Mouse (Mus musculus) lung, embryonic 15.5 days (tissue): ENCODE data around the gene Gfpt2. TPM values are rescaled to one million over a fixed set of nuclear protein-coding genes. Genes with fewer than 3 reads are reported as not detected.
"Not testable (repeated sequence)": the region's sequence is repeated elsewhere in the genome, so short reads cannot be mapped to it uniquely, and the experiment has no call there.

Source experiments
- ATAC-seq: fragments of 200-750 bp; cut with Nextera tagmentation; 2 replicates; pipeline ENCODE4 v1.8.0; 2017; ENCODE audit warnings: moderate number of reproducible peaks, borderline replicate concordance; ENCODE audit not compliant: low FRiP score, low TSS enrichment; ENCODE audit errors: extremely low read depth
- H3K27ac ChIP-seq: fragments of 300-500 bp; sonication (generic); 2 replicates; pipeline ENCODE4 v1.5.1; 2015; ENCODE audit warnings: moderate library complexity, mild to moderate bottlenecking, inconsistent platforms
- H3K27me3 ChIP-seq: fragments of 300-500 bp; sonication (generic); 2 replicates; pipeline ENCODE4 v1.6.1; 2015; ENCODE audit warnings: inconsistent platforms
- H3K36me3 ChIP-seq: fragments of 300-500 bp; sonication (generic); 2 replicates; pipeline ENCODE4 v1.6.1; 2015; ENCODE audit warnings: inconsistent platforms
- H3K4me1 ChIP-seq: fragments of 300-500 bp; sonication (generic); 2 replicates; pipeline ENCODE4 v1.6.1; 2015; ENCODE audit warnings: inconsistent platforms
- H3K4me2 ChIP-seq: fragments of 300-500 bp; sonication (generic); 2 replicates; pipeline ENCODE4 v1.6.1; 2015; ENCODE audit warnings: inconsistent platforms, mild to moderate bottlenecking, moderate library complexity
- H3K4me3 ChIP-seq: fragments of 300-500 bp; sonication (generic); 2 replicates; pipeline ENCODE4 v1.5.1; 2015; ENCODE audit warnings: mild to moderate bottlenecking, inconsistent platforms
- H3K9ac ChIP-seq: fragments of 300-500 bp; sonication (generic); 2 replicates; pipeline ENCODE4 v1.6.1; 2015; ENCODE audit warnings: inconsistent platforms
- H3K9me3 ChIP-seq: fragments of 300-500 bp; sonication (generic); 2 replicates; pipeline ENCODE4 v1.6.1; 2016; ENCODE audit warnings: inconsistent platforms
- WGBS: fragments of 180-500 bp; shearing (Covaris S2); methylation state at CpG from one replicate; pipeline ENCODE4 v1.1.7; 2015; 5-methylcytosine and 5-hydroxymethylcytosine counted together
- polyA plus RNA-seq: library from polyadenylated mRNA; unstranded; fragments of >200 nt; fragmentation: Nextera tagmentation; extraction: Ambion mirVana; gene quantifications from 2 replicates; pipeline ENCODE4 v1.2.1, GENCODE M21; 2015

Gfpt2 gene
- polyA plus RNA-seq, 1 experiment from 2014 or later, result 10.6 TPM

- Histone ChIP-seq H3K9ac (no peak overlapping the region), H3K4me2 (no peak overlapping the region), H3K4me1 (peaks cover 16% of the 10 kb centered on the region), H3K27me3 (no peaks in the 10 kb centered on the region), H3K27ac (no peak overlapping the region), H3K9me3 (no peaks in the 10 kb centered on the region), H3K4me3 (no peak overlapping the region), H3K36me3 (no peaks in the 10 kb centered on the region)
- no peak for ATAC-seq
- 82% methylated on average over 2 of the region's 2 CpGs for WGBS
These were observed 27.9 kb upstream of the Gfpt2 start for GRCm38 (mm10) chr11:49766137-49766411.

- H3K9me3 ChIP-seq, H3K27ac ChIP-seq, H3K4me3 ChIP-seq, H3K9ac ChIP-seq, H3K36me3 ChIP-seq, H3K27me3 ChIP-seq, ATAC-seq, H3K4me2 ChIP-seq: not testable (repeated sequence)
- H3K4me1 ChIP-seq, result peaks cover 16% of the 10 kb centered on the region
- WGBS, result 96% methylated on average over 4 of the region's 6 CpGs
These were observed 26.5 kb upstream of the Gfpt2 start for GRCm38 (mm10) chr11:49767497-49767896.

GRCm38 (mm10) chr11:49768781-49769180 is 25.2 kb upstream of the Gfpt2 start:
- no peaks in the 10 kb centered on the region for H3K9me3 ChIP-seq
- no peaks in the 10 kb centered on the region for H3K36me3 ChIP-seq
- H3K4me3 ChIP-seq, result no peak overlapping the region
- H3K9ac ChIP-seq, result no peak overlapping the region
- no peak for ATAC-seq
- no peaks in the 10 kb centered on the region for H3K27me3 ChIP-seq
- H3K4me2 ChIP-seq, result no peak overlapping the region
- WGBS, result 82% methylated on average over 5 of the region's 5 CpGs
- H3K27ac ChIP-seq, result no peak overlapping the region
- peaks cover 13% of the 10 kb centered on the region for H3K4me1 ChIP-seq

- Histone ChIP-seq H3K4me3 (no peak overlapping the region), H3K36me3 (no peaks in the 10 kb centered on the region), H3K27me3 (no peaks in the 10 kb centered on the region), H3K4me1 (no peaks in the 10 kb centered on the region), H3K27ac (no peak overlapping the region), H3K9me3 (no peaks in the 10 kb centered on the region), H3K4me2 (no peak overlapping the region), H3K9ac (no peak overlapping the region)
- ATAC-seq, result no peak
- 62% methylated on average over 9 of the region's 9 CpGs for WGBS
These were observed 23.1 kb upstream of the Gfpt2 start for GRCm38 (mm10) chr11:49770676-49771550.

- H3K9me3 ChIP-seq, result no peaks in the 10 kb centered on the region
- H3K9ac ChIP-seq, result no peak overlapping the region
- H3K27ac ChIP-seq, result no peak overlapping the region
- H3K4me1 ChIP-seq, result no peaks in the 10 kb centered on the region
- WGBS, result 48% methylated on average over 5 of the region's 5 CpGs
- H3K36me3 ChIP-seq, result no peaks in the 10 kb centered on the region
- H3K4me3 ChIP-seq, result no peak overlapping the region
- ATAC-seq, result no peak
- H3K4me2 ChIP-seq, result no peak overlapping the region
- H3K27me3 ChIP-seq, result no peaks in the 10 kb centered on the region
These were observed 21.7 kb upstream of the Gfpt2 start for GRCm38 (mm10) chr11:49772251-49772650.

- H3K36me3 ChIP-seq, result no peaks in the 10 kb centered on the region
- no peak overlapping the region for H3K4me3 ChIP-seq
- no peak overlapping the region for H3K9ac ChIP-seq
- H3K27me3 ChIP-seq, result no peaks in the 10 kb centered on the region
- no peak overlapping the region for H3K4me2 ChIP-seq
- 75% methylated on average over 4 of the region's 4 CpGs for WGBS
- no peaks in the 10 kb centered on the region for H3K4me1 ChIP-seq
- ATAC-seq, result no peak
- H3K27ac ChIP-seq, result no peak overlapping the region
- H3K9me3 ChIP-seq, result no peaks in the 10 kb centered on the region
These were observed 19.1 kb upstream of the Gfpt2 start for GRCm38 (mm10) chr11:49774894-49775293.

GRCm38 (mm10) chr11:49778844-49779243 is 15.1 kb upstream of the Gfpt2 start:
- H3K4me3 ChIP-seq, result no peak overlapping the region
- no peak overlapping the region for H3K9ac ChIP-seq
- no peak overlapping the region for H3K27ac ChIP-seq
- no peak for ATAC-seq
- H3K36me3 ChIP-seq, result no peaks in the 10 kb centered on the region
- no peaks in the 10 kb centered on the region for H3K9me3 ChIP-seq
- H3K4me2 ChIP-seq, result no peak overlapping the region
- 83% methylated on average over 6 of the region's 6 CpGs for WGBS
- H3K27me3 ChIP-seq, result no peaks in the 10 kb centered on the region
- no peaks in the 10 kb centered on the region for H3K4me1 ChIP-seq

- Histone ChIP-seq H3K4me2 (no peak overlapping the region), H3K4me1 (0 out of 2 replicates have a peak, but pooled peaks cover 2% of the 10 kb centered on the region), H3K27me3 (no peaks in the 10 kb centered on the region), H3K27ac (no peak overlapping the region), H3K9me3 (no peaks in the 10 kb centered on the region), H3K4me3 (no peak overlapping the region), H3K9ac (no peak overlapping the region), H3K36me3 (no peaks in the 10 kb centered on the region)
- WGBS, result 78% methylated on average over 4 of the region's 4 CpGs
- no peak for ATAC-seq
These were observed 13.7 kb upstream of the Gfpt2 start for GRCm38 (mm10) chr11:49780161-49780817.

- no peak overlapping the region for H3K9ac ChIP-seq
- H3K27me3 ChIP-seq, result no peaks in the 10 kb centered on the region
- ATAC-seq, result no peak
- no peak overlapping the region for H3K27ac ChIP-seq
- H3K36me3 ChIP-seq, result no peaks in the 10 kb centered on the region
- no peak overlapping the region for H3K4me3 ChIP-seq
- H3K9me3 ChIP-seq, result no peaks in the 10 kb centered on the region
- 19% methylated on average over 6 of the region's 6 CpGs for WGBS
- peaks cover 5% of the 10 kb centered on the region; the same call in 1 of the 2 replicates for H3K4me1 ChIP-seq
- no peak overlapping the region for H3K4me2 ChIP-seq
These were observed 12.1 kb upstream of the Gfpt2 start for GRCm38 (mm10) chr11:49781833-49782399.

GRCm38 (mm10) chr11:49793131-49793530 is 847 bp upstream of the Gfpt2 start:
- WGBS, result 7% methylated on average over 14 of the region's 14 CpGs
- Histone ChIP-seq H3K4me1 (peaks cover 16% of the 10 kb centered on the region), H3K36me3 (no peaks in the 10 kb centered on the region), H3K27ac (no peak overlapping the region), H3K4me2 (peak overlapping the region; percentile 19; the same call in 1 of the 2 replicates), H3K4me3 (no peak overlapping the region), H3K9me3 (no peaks in the 10 kb centered on the region), H3K9ac (no peak overlapping the region), H3K27me3 (peaks cover 4% of the 10 kb centered on the region; the same call in 1 of the 2 replicates)
- ATAC-seq, result no peak

- Histone ChIP-seq H3K9me3 (no peaks in the 10 kb centered on the region), H3K27me3 (peaks cover 4% of the 10 kb centered on the region; the same call in 1 of the 2 replicates), H3K27ac (peak overlapping the region; percentile 53; the same call in 1 of the 2 replicates), H3K9ac (peak overlapping the region; percentile 65), H3K4me2 (peak overlapping the region; percentile 94), H3K4me3 (peak overlapping the region; percentile 50), H3K4me1 (peaks cover 16% of the 10 kb centered on the region), H3K36me3 (no peaks in the 10 kb centered on the region)
- peak; percentile 60; the same call in 1 of the 2 replicates for ATAC-seq
- under 1% methylated on average over 43 of the region's 45 CpGs for WGBS
These were observed 565 bp downstream of the Gfpt2 start for GRCm38 (mm10) chr11:49794342-49795144.
